Mouse (Mus musculus) lung, embryonic 16.5 days (tissue): Measurements from ENCODE around the gene Wdr72. TPM values are rescaled to one million over a fixed set of nuclear protein-coding genes. Genes with fewer than 3 reads are reported as not detected.

Experiments used
- ATAC-seq: fragments of 200-750 bp; cut with Nextera tagmentation; 2 replicates; pipeline ENCODE4 v1.8.0; 2017; ENCODE audit warnings: low read depth, mild to moderate bottlenecking, moderate library complexity
- H3K27ac ChIP-seq: fragments of 300-500 bp; sonication (generic); 2 replicates; pipeline ENCODE4 v1.5.1; 2014; ENCODE audit warnings: mild to moderate bottlenecking, control low read depth, low read length
- H3K27me3 ChIP-seq: fragments of 300-500 bp; sonication (generic); 2 replicates; pipeline ENCODE4 v1.6.1; 2014; ENCODE audit warnings: low read depth, low read length, mixed read lengths; ENCODE audit not compliant: control insufficient read depth, insufficient read depth
- H3K36me3 ChIP-seq: fragments of 300-500 bp; sonication (generic); 2 replicates; pipeline ENCODE4 v1.6.1; 2014; ENCODE audit warnings: low read length; ENCODE audit not compliant: control insufficient read depth, insufficient read depth
- H3K4me1 ChIP-seq: fragments of 300-500 bp; sonication (generic); replicated peaks from 2 replicates; pipeline ENCODE4 v1.6.1; 2014; ENCODE audit warnings: low read length, mixed read lengths; ENCODE audit not compliant: control insufficient read depth, insufficient read depth
- H3K4me2 ChIP-seq: fragments of 300-500 bp; sonication (generic); 2 replicates; pipeline ENCODE4 v1.6.1; 2014; ENCODE audit warnings: low read depth, low read length, control low read depth
- H3K4me3 ChIP-seq: fragments of 300-500 bp; sonication (generic); 2 replicates; pipeline ENCODE4 v1.5.1; 2014; ENCODE audit warnings: mild to moderate bottlenecking, low read length, control low read depth
- H3K9ac ChIP-seq: fragments of 300-500 bp; sonication (generic); 2 replicates; pipeline ENCODE4 v1.6.1; 2014; ENCODE audit warnings: low read length, control low read depth
- H3K9me3 ChIP-seq: fragments of 300-500 bp; sonication (generic); 2 replicates; pipeline ENCODE4 v1.6.1; 2016; ENCODE audit warnings: low read length; ENCODE audit not compliant: control insufficient read depth
- WGBS: fragments of 180-500 bp; shearing (Covaris S2); extraction: QIAGEN DNeasy Blood & Tissue Kit; methylation state at CpG from one replicate; pipeline ENCODE4 v1.1.7; 2014; 5-methylcytosine and 5-hydroxymethylcytosine counted together
- polyA plus RNA-seq: library from polyadenylated mRNA; unstranded; fragments of >200 nt; fragmentation: Nextera tagmentation; extraction: Ambion mirVana; gene quantifications from 2 replicates; pipeline ENCODE4 v1.2.1, GENCODE M21; 2015

Wdr72 gene
- polyA plus RNA-seq, 1 experiment from 2014 or later: 0.64 TPM

- WGBS: 85% methylated on average over 9 of the region's 9 CpGs
- H3K9me3 ChIP-seq: no peaks in the 10 kb centered on the region
- no peak overlapping the region for H3K9ac ChIP-seq
- H3K36me3 ChIP-seq: no peaks in the 10 kb centered on the region
- no peak for ATAC-seq
- no peaks in the 10 kb centered on the region for H3K27me3 ChIP-seq
- no peak overlapping the region for H3K27ac ChIP-seq
- H3K4me3 ChIP-seq: no peak overlapping the region
- no peaks in the 10 kb centered on the region; the same call in none of the 2 replicates for H3K4me1 ChIP-seq
- H3K4me2 ChIP-seq: no peak overlapping the region
Measured at GRCm38 (mm10) chr9:74112526-74112925, 2.4 kb downstream of the Wdr72 start.

DNA sequence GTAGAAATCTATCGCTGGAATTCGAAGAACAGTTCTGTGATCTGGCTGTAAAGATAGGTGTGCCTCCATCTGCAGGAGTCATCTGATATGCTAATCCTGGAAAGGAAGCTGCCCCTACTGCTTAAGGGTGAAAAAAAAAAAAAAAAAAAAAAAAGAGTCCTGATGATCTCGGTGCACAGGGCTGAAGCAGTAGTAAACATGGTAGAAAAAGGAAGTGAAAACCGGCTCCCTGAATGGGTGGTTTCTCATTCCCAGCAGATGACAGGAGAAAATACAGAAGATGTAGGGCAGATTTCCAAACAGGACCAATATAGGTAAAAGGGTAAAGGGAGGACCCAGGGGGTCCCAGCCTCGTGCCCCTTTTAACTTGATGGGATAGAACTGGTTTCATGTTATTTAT is 16.1 kb downstream of the Wdr72 start:
- Histone ChIP-seq H3K4me2 (no peak overlapping the region), H3K36me3 (no peaks in the 10 kb centered on the region), H3K4me3 (no peak overlapping the region), H3K27ac (no peak overlapping the region), H3K9me3 (no peaks in the 10 kb centered on the region), H3K4me1 (no peaks in the 10 kb centered on the region), H3K27me3 (no peaks in the 10 kb centered on the region), H3K9ac (no peak overlapping the region)
- ATAC-seq: no peak
- 46% methylated on average over 5 of the region's 5 CpGs for WGBS

DNA sequence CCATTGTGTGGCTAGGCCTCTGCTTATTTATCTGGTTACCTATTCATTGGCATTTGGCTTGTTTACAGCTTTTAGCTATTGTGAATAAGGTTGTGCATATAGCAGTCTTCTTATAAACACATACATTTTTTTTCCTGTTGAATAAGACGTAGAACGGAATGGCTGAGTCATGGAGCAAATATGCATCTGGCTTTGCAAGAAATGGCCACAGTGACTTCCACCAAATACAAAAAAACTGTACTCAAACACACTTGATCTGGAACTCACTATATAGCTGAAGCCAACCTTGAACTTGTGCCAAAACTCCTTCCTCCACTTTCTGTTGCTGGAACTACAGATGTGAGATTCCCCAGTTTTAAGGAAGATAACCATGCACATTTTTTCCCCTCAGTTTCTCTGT is 23.9 kb downstream of the Wdr72 start:
- no peak for ATAC-seq
- Histone ChIP-seq H3K4me1 (no peaks in the 10 kb centered on the region), H3K4me3 (no peak overlapping the region), H3K36me3 (no peaks in the 10 kb centered on the region), H3K4me2 (no peak overlapping the region), H3K27me3 (no peaks in the 10 kb centered on the region), H3K9me3 (no peaks in the 10 kb centered on the region), H3K9ac (no peak overlapping the region), H3K27ac (no peak overlapping the region)
- 37% methylated on average over 2 of the region's 2 CpGs for WGBS

DNA sequence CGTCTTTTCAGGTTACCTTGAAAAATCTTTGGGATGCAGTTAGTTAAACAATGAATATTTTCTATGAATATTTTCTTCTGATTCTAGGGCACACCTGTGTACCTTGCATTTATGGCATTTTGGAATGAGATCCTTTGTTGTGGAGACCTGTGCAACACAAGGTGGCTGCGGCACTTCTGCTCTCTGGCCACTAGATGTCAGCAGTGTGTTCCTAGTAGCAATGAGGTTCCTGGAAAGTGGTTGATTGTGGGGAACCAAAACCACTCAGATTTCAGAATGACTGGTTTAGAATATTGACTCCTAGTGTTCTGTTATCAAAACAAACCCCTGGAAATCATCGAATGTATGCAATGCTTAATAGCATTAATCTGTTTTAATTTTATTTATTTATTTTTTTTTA is 31.7 kb downstream of the Wdr72 start:
- H3K9me3 ChIP-seq: no peaks in the 10 kb centered on the region
- ATAC-seq: no peak
- 5% methylated on average over 3 of the region's 3 CpGs for WGBS
- no peak overlapping the region for H3K9ac ChIP-seq
- H3K4me3 ChIP-seq: no peak overlapping the region
- no peaks in the 10 kb centered on the region for H3K36me3 ChIP-seq
- no peak overlapping the region for H3K27ac ChIP-seq
- no peak overlapping the region for H3K4me2 ChIP-seq
- H3K27me3 ChIP-seq: no peaks in the 10 kb centered on the region
- H3K4me1 ChIP-seq: no peaks in the 10 kb centered on the region

- 43% methylated on average over 2 of the region's 2 CpGs for WGBS
- no peaks in the 10 kb centered on the region for H3K9me3 ChIP-seq
Measured at GRCm38 (mm10) chr9:74142705-74143104, 32.5 kb downstream of the Wdr72 start.

GRCm38 (mm10) chr9:74145203-74145602 is 35.0 kb downstream of the Wdr72 start:
- Histone ChIP-seq H3K4me1 (no peaks in the 10 kb centered on the region), H3K9ac (no peak overlapping the region), H3K9me3 (no peaks in the 10 kb centered on the region), H3K4me3 (no peak overlapping the region), H3K36me3 (no peaks in the 10 kb centered on the region), H3K27ac (no peak overlapping the region), H3K4me2 (no peak overlapping the region), H3K27me3 (no peaks in the 10 kb centered on the region)
- no peak for ATAC-seq
- WGBS: 77% methylated on average over 4 of the region's 4 CpGs

More at GRCm38 (mm10) chr9:74142705-74143104, 32.5 kb downstream of the Wdr72 start:
- no peaks in the 10 kb centered on the region for H3K27me3 ChIP-seq
- H3K4me2 ChIP-seq: no peak overlapping the region
- H3K4me1 ChIP-seq: no peaks in the 10 kb centered on the region
- ATAC-seq: no peak
- no peak overlapping the region for H3K9ac ChIP-seq
- no peak overlapping the region for H3K4me3 ChIP-seq
- no peak overlapping the region for H3K27ac ChIP-seq
- H3K36me3 ChIP-seq: no peaks in the 10 kb centered on the region

GRCm38 (mm10) chr9:74148306-74148705 is 38.1 kb downstream of the Wdr72 start:
- Histone ChIP-seq H3K27me3 (no peaks in the 10 kb centered on the region), H3K27ac (no peak overlapping the region), H3K9ac (no peak overlapping the region), H3K4me2 (no peak overlapping the region), H3K4me3 (no peak overlapping the region), H3K9me3 (no peaks in the 10 kb centered on the region), H3K4me1 (no peaks in the 10 kb centered on the region), H3K36me3 (no peaks in the 10 kb centered on the region)
- WGBS: 79% methylated on average over 8 of the region's 8 CpGs
- ATAC-seq: no peak

- Histone ChIP-seq H3K9me3 (no peaks in the 10 kb centered on the region), H3K4me2 (no peak overlapping the region), H3K27ac (no peak overlapping the region), H3K36me3 (no peaks in the 10 kb centered on the region), H3K9ac (no peak overlapping the region), H3K4me1 (no peaks in the 10 kb centered on the region), H3K4me3 (no peak overlapping the region), H3K27me3 (no peaks in the 10 kb centered on the region)
- no peak for ATAC-seq
- WGBS: 78% methylated on average over 11 of the region's 11 CpGs
Measured at GRCm38 (mm10) chr9:74160361-74160933, 50.3 kb downstream of the Wdr72 start.

DNA sequence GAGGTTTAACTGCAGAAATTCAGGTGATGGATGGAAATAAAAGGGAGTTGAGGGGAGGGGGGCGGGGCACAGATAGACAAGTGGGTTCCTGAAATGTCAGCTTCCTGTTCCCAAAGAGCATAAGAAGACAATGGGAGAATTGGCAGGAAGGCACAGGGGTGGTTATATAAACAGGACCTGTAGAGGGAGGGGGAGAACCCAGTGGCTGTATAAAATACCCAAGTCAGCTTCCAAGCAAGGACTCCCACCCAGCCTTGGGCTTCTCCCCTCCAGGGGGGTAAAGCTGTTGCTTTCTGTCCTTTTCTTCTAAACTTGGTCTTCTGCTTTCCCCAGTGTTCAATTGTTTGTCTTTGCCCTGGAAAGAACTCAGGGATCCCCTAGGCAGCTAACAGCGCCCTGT is 55.5 kb downstream of the Wdr72 start:
- Histone ChIP-seq H3K9me3 (no peaks in the 10 kb centered on the region), H3K4me2 (no peak overlapping the region), H3K36me3 (no peaks in the 10 kb centered on the region), H3K4me1 (no peaks in the 10 kb centered on the region), H3K27ac (no peak overlapping the region), H3K27me3 (no peaks in the 10 kb centered on the region), H3K9ac (no peak overlapping the region), H3K4me3 (no peak overlapping the region)
- WGBS: 78% methylated on average over 2 of the region's 2 CpGs
- peak; percentile 49; the same call in 1 of the 2 replicates for ATAC-seq

DNA sequence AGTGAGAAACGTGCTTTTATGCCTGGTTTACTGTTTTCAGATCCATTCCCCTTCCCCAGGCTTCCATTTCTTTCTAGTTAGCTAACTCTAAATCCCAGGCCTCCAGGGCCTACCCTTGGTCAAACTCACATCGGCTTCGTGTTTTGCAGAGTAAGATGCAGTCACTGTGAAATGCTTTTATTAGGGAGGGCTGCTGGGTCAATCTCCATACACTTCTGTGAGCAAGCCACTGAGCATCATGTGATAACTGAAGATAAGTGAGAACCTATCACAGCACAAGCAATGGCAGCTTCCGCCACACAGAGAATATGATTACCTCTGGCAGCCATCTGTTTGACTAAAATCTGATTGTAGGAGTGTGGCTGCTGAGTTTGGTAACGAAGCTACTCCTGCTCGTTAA is 59.7 kb downstream of the Wdr72 start:
- no peaks in the 10 kb centered on the region for H3K36me3 ChIP-seq
- no peak for ATAC-seq
- H3K4me1 ChIP-seq: no peaks in the 10 kb centered on the region
- 74% methylated on average over 6 of the region's 6 CpGs for WGBS
- no peak overlapping the region for H3K4me2 ChIP-seq
- H3K9ac ChIP-seq: no peak overlapping the region
- no peaks in the 10 kb centered on the region for H3K9me3 ChIP-seq
- H3K27me3 ChIP-seq: no peaks in the 10 kb centered on the region
- no peak overlapping the region for H3K4me3 ChIP-seq
- no peak overlapping the region for H3K27ac ChIP-seq
